Mouse (Mus musculus) midbrain, embryonic 13.5 days (tissue): ENCODE results near the gene Arid3a. TPM values are rescaled to one million over a fixed set of nuclear protein-coding genes. Genes with fewer than 3 reads are reported as not detected.

Experiments
- ATAC-seq: fragments of 200-750 bp; cut with Nextera tagmentation; 2 replicates; pipeline ENCODE4 v1.8.0; 2017; ENCODE audit warnings: mild to moderate bottlenecking, moderate TSS enrichment, moderate library complexity
- H3K27ac ChIP-seq: fragments of 300-500 bp; sonication (generic); 2 replicates; pipeline ENCODE4 v1.5.1; 2015; ENCODE audit warnings: inconsistent platforms, mild to moderate bottlenecking, moderate library complexity
- H3K27me3 ChIP-seq: fragments of 300-500 bp; sonication (generic); 2 replicates; pipeline ENCODE4 v1.6.1; 2015; ENCODE audit warnings: mild to moderate bottlenecking, inconsistent platforms
- H3K36me3 ChIP-seq: fragments of 300-500 bp; sonication (generic); 2 replicates; pipeline ENCODE4 v1.6.1; 2015; ENCODE audit warnings: mild to moderate bottlenecking, inconsistent platforms
- H3K4me1 ChIP-seq: fragments of 300-500 bp; sonication (generic); replicated peaks from 2 replicates; pipeline ENCODE4 v1.6.1; 2015; ENCODE audit warnings: inconsistent platforms
- H3K4me2 ChIP-seq: fragments of 300-500 bp; sonication (generic); replicated peaks from 2 replicates; pipeline ENCODE4 v1.6.1; 2015; ENCODE audit warnings: moderate library complexity, mild to moderate bottlenecking, inconsistent platforms
- H3K4me3 ChIP-seq: fragments of 300-500 bp; sonication (generic); replicated peaks from 2 replicates; pipeline ENCODE4 v1.5.1; 2015; ENCODE audit warnings: mild to moderate bottlenecking, inconsistent platforms
- H3K9ac ChIP-seq: fragments of 300-500 bp; sonication (generic); replicated peaks from 2 replicates; pipeline ENCODE4 v1.6.1; 2015; ENCODE audit warnings: mild to moderate bottlenecking, inconsistent platforms
- H3K9me3 ChIP-seq: fragments of 300-500 bp; sonication (generic); 2 replicates; pipeline ENCODE4 v1.6.1; 2016; ENCODE audit warnings: mild to moderate bottlenecking, inconsistent platforms
- WGBS: fragments of 180-500 bp; shearing (Covaris S2); methylation state at CpG from one replicate; pipeline ENCODE4 v1.1.7; 2015; 5-methylcytosine and 5-hydroxymethylcytosine counted together
- polyA plus RNA-seq: library from polyadenylated mRNA; unstranded; fragments of >200 nt; fragmentation: Nextera tagmentation; extraction: Ambion mirVana; gene quantifications from 2 replicates; pipeline ENCODE4 v1.2.1, GENCODE M21; 2015

The Arid3a gene
- polyA plus RNA-seq, 1 experiment from 2014 or later, result 3.9 TPM

DNA sequence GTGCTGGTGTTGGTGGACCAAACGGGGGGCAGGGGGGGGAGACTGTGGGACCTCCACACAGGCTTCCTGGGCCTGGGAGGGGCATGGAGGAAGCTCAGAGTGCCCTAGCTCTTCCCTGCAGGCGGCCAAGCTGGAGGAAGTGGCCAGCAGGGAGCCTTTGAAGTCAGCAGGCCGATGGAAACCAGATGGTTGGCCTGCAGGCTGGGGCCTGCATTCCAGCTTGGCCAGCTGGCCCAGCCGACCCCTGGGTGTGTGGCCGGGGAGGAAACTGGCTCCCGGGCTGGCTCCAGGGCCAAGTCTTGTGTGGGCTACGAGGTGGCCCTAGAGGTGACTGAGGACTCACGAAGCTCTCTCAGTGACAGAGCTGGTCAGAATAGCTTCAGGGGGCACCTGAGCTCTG, 5.9 kb downstream of the Arid3a start:
- 0 out of 2 replicates have a peak overlapping the region, but pooled peaks have one; percentile 4 for H3K4me2 ChIP-seq
- H3K27ac ChIP-seq, result peak overlapping the region; percentile 22
- H3K4me3 ChIP-seq, result no peak overlapping the region
- H3K9me3 ChIP-seq, result no peaks in the 10 kb centered on the region
- H3K36me3 ChIP-seq, result peaks cover 53% of the 10 kb centered on the region
- peak overlapping the region; percentile 54 for H3K9ac ChIP-seq
- no peaks in the 10 kb centered on the region for H3K27me3 ChIP-seq
- peaks cover 74% of the 10 kb centered on the region for H3K4me1 ChIP-seq
- no peak for ATAC-seq
- 19% methylated on average over 8 of the region's 8 CpGs for WGBS

DNA sequence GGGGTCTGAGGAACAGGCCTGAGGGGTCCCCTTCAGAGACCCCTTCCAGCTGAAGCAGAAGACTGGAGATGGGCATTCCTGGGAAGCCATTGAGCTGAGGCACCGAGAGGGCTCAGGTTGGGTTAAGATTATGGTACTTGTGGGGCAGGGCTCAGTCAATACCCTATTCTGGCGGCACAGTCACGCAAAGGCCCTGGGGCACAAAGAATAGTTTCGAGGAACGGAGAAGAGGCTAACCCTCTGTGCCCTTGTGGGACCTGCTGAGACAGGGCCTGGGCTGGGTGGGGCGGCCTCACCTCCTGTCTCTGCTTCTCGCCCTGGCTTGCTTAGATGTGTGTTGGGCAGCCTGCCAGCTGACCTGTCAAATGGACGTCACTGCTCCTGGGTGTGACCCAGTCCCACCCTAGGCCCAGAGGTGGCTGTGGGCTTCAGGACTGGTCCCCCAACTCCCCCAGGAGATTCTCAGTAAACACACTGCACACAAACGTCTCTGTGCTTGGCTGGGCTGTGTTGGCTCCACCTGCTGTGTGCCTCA, 6.4 kb downstream of the Arid3a start:
- 72% methylated on average over 9 of the region's 9 CpGs for WGBS
- no peak for ATAC-seq
- Histone ChIP-seq H3K36me3 (peaks cover 57% of the 10 kb centered on the region), H3K9me3 (no peaks in the 10 kb centered on the region), H3K9ac (peak overlapping the region; percentile 54; the same call in 1 of the 2 replicates), H3K27me3 (no peaks in the 10 kb centered on the region), H3K4me3 (no peak overlapping the region), H3K27ac (peak overlapping the region; percentile 22; the same call in 1 of the 2 replicates), H3K4me2 (0 out of 2 replicates have a peak overlapping the region, but pooled peaks have one; percentile 4), H3K4me1 (peaks cover 73% of the 10 kb centered on the region)

- H3K4me1 ChIP-seq, result peaks cover 68% of the 10 kb centered on the region
- WGBS, result 29% methylated on average over 6 of the region's 6 CpGs
- H3K4me2 ChIP-seq, result no peak overlapping the region
- no peaks in the 10 kb centered on the region for H3K27me3 ChIP-seq
- no peaks in the 10 kb centered on the region for H3K9me3 ChIP-seq
- no peak overlapping the region for H3K9ac ChIP-seq
- peaks cover 57% of the 10 kb centered on the region for H3K36me3 ChIP-seq
- no peak overlapping the region for H3K4me3 ChIP-seq
- ATAC-seq, result no peak
- H3K27ac ChIP-seq, result no peak overlapping the region; the same call in 1 of the 2 replicates
Observed at GRCm38 (mm10) chr10:79933861-79934260, 7.0 kb downstream of the Arid3a start.

GRCm38 (mm10) chr10:79934272-79934721, 7.5 kb downstream of the Arid3a start:
- H3K27me3 ChIP-seq, result no peaks in the 10 kb centered on the region
- ATAC-seq, result peak; percentile 32
- peaks cover 57% of the 10 kb centered on the region for H3K36me3 ChIP-seq
- H3K27ac ChIP-seq, result peak overlapping the region; percentile 35; the same call in 1 of the 2 replicates
- WGBS, result 74% methylated on average over 13 of the region's 13 CpGs
- peaks cover 64% of the 10 kb centered on the region for H3K4me1 ChIP-seq
- no peak overlapping the region for H3K9ac ChIP-seq
- no peak overlapping the region for H3K4me2 ChIP-seq
- H3K4me3 ChIP-seq, result no peak overlapping the region
- H3K9me3 ChIP-seq, result no peaks in the 10 kb centered on the region

DNA sequence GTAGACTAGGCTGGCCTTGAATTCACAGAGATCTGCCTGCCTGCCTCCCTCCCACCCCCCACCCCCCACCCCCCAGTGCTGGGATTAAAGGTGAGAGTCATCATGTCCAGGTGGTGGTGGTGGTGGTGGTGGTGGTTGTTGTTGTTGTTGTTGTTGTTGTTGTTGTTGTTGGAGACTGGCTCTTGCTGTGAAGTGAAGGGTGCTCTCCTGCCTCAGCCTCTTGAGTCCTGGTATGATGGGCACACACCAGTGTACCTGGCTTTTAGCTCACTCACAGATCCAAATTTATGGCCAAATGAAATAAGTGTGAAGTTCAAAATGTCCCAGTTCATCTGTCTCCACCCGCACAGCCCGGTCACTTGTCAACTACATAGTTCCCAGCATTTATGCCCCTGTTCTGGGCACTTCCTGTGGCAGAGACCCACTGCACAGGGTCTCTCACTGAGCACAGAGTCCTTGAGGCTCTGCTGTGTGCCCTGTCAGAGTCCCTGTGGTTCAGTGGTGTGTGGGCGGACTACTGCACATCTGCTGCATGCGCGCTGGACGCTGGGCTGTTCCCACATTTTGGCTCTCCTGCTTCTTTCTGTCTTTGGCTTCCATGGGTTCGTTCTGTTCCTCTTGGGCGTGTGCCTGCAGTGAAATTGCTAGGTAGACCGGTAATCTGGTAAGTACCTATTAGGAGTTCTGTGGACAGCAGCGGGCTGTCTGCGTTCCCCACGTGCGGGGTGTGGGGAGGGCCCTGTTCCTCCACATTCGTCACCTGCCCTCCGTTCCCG, 8.1 kb downstream of the Arid3a start:
- ATAC-seq, result no peak
- H3K4me3 ChIP-seq, result no peak overlapping the region
- no peaks in the 10 kb centered on the region for H3K9me3 ChIP-seq
- 0 out of 2 replicates have a peak overlapping the region, but pooled peaks have one; percentile 39 for H3K27ac ChIP-seq
- no peak overlapping the region for H3K4me2 ChIP-seq
- peaks cover 57% of the 10 kb centered on the region for H3K36me3 ChIP-seq
- 90% methylated on average over 16 of the region's 16 CpGs for WGBS
- H3K9ac ChIP-seq, result no peak overlapping the region
- peaks cover 57% of the 10 kb centered on the region for H3K4me1 ChIP-seq
- no peaks in the 10 kb centered on the region for H3K27me3 ChIP-seq

- 81% methylated on average over 10 of the region's 10 CpGs for WGBS
- no peak for ATAC-seq
- Histone ChIP-seq H3K4me1 (peaks cover 44% of the 10 kb centered on the region), H3K4me2 (no peak overlapping the region), H3K9me3 (no peaks in the 10 kb centered on the region), H3K36me3 (peaks cover 56% of the 10 kb centered on the region), H3K4me3 (no peak overlapping the region), H3K9ac (no peak overlapping the region), H3K27me3 (no peaks in the 10 kb centered on the region), H3K27ac (peak overlapping the region; percentile 9; the same call in 1 of the 2 replicates)
Observed at GRCm38 (mm10) chr10:79936284-79936910, 9.6 kb downstream of the Arid3a start.

DNA sequence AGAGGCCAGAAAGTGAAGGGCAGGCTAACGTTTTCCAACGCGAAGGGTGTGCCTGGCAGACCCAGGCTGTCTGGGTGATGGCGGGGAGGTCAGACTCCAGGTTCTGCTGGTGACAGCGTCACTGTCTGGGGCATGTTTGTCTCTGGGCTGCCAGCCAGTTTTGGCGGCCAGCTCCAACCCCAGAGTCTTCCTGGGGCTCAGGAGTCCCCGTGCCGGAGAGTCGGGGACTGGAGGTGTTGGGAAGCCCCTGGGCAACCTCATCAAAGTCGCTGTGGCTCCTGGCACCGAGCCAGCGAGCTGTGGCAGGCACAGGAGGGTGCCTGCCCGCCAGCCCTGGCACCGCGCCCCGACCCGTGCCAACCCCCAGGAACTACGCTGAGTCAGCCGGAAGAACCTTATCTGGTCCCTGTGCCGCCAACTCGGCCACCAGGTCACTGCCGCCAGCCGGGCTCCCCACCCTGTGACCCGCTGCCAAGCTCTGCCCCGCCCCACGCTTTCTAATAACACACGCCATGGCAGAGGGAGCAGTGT, 10.1 kb downstream of the Arid3a start:
- H3K27ac ChIP-seq, result 0 out of 2 replicates have a peak overlapping the region, but pooled peaks have one; percentile 9
- no peak overlapping the region for H3K4me2 ChIP-seq
- no peaks in the 10 kb centered on the region for H3K9me3 ChIP-seq
- peaks cover 56% of the 10 kb centered on the region for H3K36me3 ChIP-seq
- 72% methylated on average over 27 of the region's 27 CpGs for WGBS
- no peaks in the 10 kb centered on the region for H3K27me3 ChIP-seq
- H3K4me3 ChIP-seq, result no peak overlapping the region
- no peak overlapping the region for H3K9ac ChIP-seq
- no peak for ATAC-seq
- H3K4me1 ChIP-seq, result peaks cover 42% of the 10 kb centered on the region

DNA sequence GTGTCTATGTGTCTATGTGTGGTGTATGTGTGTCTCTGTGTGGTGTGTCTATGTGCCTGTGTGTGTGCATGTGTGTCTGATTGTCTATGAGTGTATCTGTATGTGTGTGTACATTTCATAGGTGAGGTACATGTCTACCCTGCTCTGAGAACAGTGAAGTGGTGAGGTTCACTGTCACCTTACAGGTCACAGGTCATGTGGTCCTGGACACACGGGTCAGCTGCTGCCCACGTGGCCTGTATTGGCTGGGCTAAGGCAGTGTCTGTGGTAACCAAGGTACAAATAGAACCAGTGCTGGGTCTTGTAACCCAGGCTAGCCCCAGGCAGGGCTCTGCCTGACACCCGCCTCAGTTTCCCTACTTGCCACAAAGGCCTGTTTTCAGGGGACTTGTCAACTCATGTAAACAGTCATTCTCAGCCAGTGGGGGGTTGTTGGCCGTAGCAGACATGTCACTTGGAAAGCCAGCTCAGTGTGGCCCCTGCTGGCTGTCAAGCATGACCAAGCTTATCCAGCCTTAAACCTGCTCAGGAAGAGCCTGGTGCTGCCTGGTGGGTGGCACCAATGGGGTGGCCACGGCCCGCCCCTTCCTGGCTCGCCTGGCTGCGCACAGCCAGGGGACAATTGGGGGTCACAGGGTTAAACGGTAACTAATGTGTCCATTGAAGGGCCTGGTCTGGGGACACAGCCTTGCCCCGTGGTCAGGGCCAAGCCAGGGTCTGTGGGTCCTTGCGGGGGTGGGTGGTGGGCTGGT, 11.1 kb downstream of the Arid3a start:
- no peak overlapping the region for H3K4me2 ChIP-seq
- H3K27ac ChIP-seq, result no peak overlapping the region
- 0 out of 2 replicates have a peak overlapping the region, but pooled peaks have one; percentile 0 for H3K9ac ChIP-seq
- no peaks in the 10 kb centered on the region for H3K9me3 ChIP-seq
- H3K27me3 ChIP-seq, result no peaks in the 10 kb centered on the region
- H3K4me3 ChIP-seq, result no peak overlapping the region
- no peak for ATAC-seq
- peaks cover 33% of the 10 kb centered on the region for H3K4me1 ChIP-seq
- WGBS, result 45% methylated on average over 11 of the region's 11 CpGs
- peaks cover 51% of the 10 kb centered on the region for H3K36me3 ChIP-seq

DNA sequence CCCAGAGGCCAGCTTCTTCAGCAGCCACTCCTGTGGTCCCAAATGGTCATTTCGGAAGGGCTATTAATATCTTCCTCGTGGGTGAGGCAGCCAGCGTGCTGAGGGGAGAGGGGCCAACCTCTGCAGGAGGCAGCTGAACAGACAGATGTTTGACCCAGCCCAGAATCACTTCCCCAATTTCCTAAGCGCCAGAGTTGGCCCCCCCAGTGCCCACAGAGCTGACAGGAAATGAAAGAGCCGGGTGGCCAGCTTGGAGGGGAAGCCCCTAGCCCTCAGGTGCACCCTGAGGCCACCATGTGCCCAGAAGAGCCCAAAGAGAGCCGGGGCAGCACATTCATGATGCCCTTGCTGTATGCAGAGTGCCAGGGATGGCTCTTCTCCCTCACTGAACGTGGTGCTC, 13.9 kb downstream of the Arid3a start:
- H3K27ac ChIP-seq, result no peak overlapping the region
- no peaks in the 10 kb centered on the region for H3K27me3 ChIP-seq
- peaks cover 27% of the 10 kb centered on the region for H3K4me1 ChIP-seq
- 84% methylated on average over 7 of the region's 7 CpGs for WGBS
- no peaks in the 10 kb centered on the region for H3K9me3 ChIP-seq
- no peak for ATAC-seq
- no peak overlapping the region for H3K4me3 ChIP-seq
- no peak overlapping the region for H3K4me2 ChIP-seq
- H3K36me3 ChIP-seq, result peaks cover 34% of the 10 kb centered on the region; the same call in 1 of the 2 replicates
- H3K9ac ChIP-seq, result no peak overlapping the region

- H3K9me3 ChIP-seq, result no peaks in the 10 kb centered on the region
- H3K27me3 ChIP-seq, result no peaks in the 10 kb centered on the region
- ATAC-seq, result no peak
- 81% methylated on average over 1 of the region's 1 CpGs for WGBS
- H3K4me3 ChIP-seq, result no peak overlapping the region
- no peak overlapping the region for H3K9ac ChIP-seq
- H3K4me1 ChIP-seq, result peaks cover 27% of the 10 kb centered on the region
- no peak overlapping the region for H3K4me2 ChIP-seq
- peaks cover 20% of the 10 kb centered on the region; the same call in 1 of the 2 replicates for H3K36me3 ChIP-seq
- no peak overlapping the region for H3K27ac ChIP-seq
Observed at GRCm38 (mm10) chr10:79942988-79943387, 16.1 kb downstream of the Arid3a start.

- no peak for ATAC-seq
- 91% methylated on average over 9 of the region's 9 CpGs for WGBS
- peaks cover 22% of the 10 kb centered on the region; the same call in 1 of the 2 replicates for H3K36me3 ChIP-seq
- H3K27ac ChIP-seq, result no peak overlapping the region
- no peak overlapping the region for H3K4me3 ChIP-seq
- no peak overlapping the region for H3K9ac ChIP-seq
- peaks cover 27% of the 10 kb centered on the region for H3K4me1 ChIP-seq
- H3K27me3 ChIP-seq, result no peaks in the 10 kb centered on the region
- no peaks in the 10 kb centered on the region for H3K9me3 ChIP-seq
- no peak overlapping the region for H3K4me2 ChIP-seq
Observed at GRCm38 (mm10) chr10:79943471-79943901, 16.6 kb downstream of the Arid3a start.
